Mouse (Mus musculus): ENCODE data around the gene Btbd9.

The Btbd9 gene

GRCm38 (mm10) chr17:30260641-30261306, 315.5 kb downstream of the Btbd9 start:
- no peak for DNase-seq (ENCODE audit: low read depth in 2 of 2, low spot score in 2 of 2)

GRCm38 (mm10) chr17:30259938-30260337, 316.4 kb downstream of the Btbd9 start:
- no peak for DNase-seq (ENCODE audit: low read depth in 2 of 2, low spot score in 2 of 2)

GRCm38 (mm10) chr17:30258480-30258879, 317.8 kb downstream of the Btbd9 start:
- no peak for DNase-seq (ENCODE audit: low read depth in 2 of 2, low spot score in 2 of 2)

- DNase-seq (ENCODE audit: low read depth in 2 of 2, low spot score in 2 of 2), result no peak
Observed at GRCm38 (mm10) chr17:30255928-30256560, 320.2 kb downstream of the Btbd9 start.

GRCm38 (mm10) chr17:30253924-30254323, 322.4 kb downstream of the Btbd9 start:
- DNase-seq (ENCODE audit: low read depth in 2 of 2, low spot score in 2 of 2), result no peak

DNA sequence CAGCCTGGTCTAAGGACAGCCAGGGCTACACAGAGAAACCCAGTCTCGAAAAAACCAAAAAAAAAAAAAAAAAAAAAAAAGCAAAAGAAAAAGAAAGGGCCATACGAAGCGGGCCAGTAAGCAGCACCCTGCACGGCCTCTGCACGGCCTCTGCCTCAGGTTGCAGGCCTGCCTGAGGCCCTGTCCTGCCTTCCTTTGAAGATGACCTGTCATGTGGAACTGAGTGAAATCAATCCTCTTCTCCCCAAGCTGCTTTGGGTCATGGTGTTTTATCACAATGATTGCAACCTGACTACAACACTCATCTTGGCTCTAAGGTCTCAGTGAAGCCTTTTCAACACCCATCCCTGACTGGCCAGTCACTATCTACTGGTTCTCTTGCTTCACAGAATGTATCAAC, 323.3 kb downstream of the Btbd9 start:
- DNase-seq (ENCODE audit: low read depth in 2 of 2, low spot score in 2 of 2), result no peak

DNA sequence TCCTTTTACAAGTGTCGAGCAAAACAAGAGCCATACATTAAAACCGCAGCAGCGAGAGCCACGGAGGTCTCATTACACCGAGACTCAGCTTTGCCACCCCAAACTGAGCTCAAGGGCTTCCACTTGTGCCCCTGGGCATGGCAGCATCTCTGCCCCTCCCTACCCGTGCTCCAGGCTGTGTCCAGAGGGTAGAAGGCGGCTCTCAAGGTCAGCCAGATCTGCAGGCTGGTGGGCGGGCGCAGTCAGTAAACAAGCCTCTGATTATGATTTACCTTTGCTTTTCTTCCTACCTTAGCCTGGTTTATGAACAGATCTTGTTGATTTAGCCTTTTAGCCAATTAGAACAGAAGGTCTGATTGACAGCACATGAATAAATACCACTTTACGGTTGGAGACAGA, 331.0 kb downstream of the Btbd9 start:
- DNase-seq (ENCODE audit: low read depth in 2 of 2, low spot score in 2 of 2), result no peak

GRCm38 (mm10) chr17:30244651-30245307, 331.5 kb downstream of the Btbd9 start:
- no peak for DNase-seq (ENCODE audit: low read depth in 2 of 2, low spot score in 2 of 2)

DNA sequence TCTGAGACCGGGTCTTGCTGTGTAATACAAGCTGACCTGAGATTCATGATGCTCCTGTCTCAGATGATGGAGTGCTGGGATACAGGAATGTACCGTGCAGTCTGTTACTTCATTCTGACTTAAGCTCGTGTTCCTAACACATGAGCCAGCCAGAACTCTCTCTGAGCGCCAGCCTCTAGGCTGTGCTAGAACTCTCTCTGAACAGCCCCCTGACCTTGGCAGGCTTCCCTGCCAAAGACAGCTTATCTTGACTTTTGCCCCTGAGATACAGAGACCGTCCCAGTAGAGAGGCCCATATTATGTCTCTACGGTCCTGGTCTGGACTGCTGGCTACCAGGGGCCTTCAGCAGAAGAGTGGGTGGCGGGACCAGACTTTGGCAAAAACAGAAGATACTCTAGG, 332.7 kb downstream of the Btbd9 start:
- no peak for DNase-seq (ENCODE audit: low read depth in 2 of 2, low spot score in 2 of 2)

- no peak for DNase-seq (ENCODE audit: low read depth in 2 of 2, low spot score in 2 of 2)
Observed at GRCm38 (mm10) chr17:30242647-30243046, 333.6 kb downstream of the Btbd9 start.

DNA sequence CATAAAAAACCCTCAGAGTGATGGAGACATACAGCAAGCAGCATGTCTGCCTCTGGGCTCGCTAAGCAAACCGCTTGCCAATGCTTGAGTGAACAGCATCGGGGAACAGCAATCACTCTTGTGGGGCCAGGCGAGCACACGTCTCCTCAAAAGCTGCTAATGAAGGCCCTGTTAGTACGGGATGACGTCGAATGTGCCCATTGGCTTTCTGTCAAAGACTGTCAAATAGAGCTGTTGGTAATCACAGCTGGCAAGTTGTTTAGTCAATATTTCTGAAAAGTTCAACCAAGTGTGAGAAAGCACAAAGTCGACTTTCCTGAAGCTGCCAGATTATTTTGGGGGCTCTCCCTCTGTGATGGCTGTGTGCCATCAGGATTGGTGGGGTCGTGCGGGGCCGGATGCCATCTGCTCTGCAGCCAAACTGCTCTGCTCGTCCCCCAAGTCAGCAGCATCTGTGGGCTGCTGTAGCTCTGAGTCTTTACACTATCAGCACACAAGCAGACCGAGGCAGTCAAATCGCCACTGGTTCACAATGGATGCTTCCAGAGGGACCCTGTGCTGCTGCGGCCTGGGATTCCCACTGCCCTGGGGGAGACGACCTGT, 334.5 kb downstream of the Btbd9 start:
- no peak for DNase-seq (ENCODE audit: low read depth in 2 of 2, low spot score in 2 of 2)

- no peak for DNase-seq (ENCODE audit: low read depth in 2 of 2, low spot score in 2 of 2)
Observed at GRCm38 (mm10) chr17:30241061-30241460, 335.2 kb downstream of the Btbd9 start.

DNA sequence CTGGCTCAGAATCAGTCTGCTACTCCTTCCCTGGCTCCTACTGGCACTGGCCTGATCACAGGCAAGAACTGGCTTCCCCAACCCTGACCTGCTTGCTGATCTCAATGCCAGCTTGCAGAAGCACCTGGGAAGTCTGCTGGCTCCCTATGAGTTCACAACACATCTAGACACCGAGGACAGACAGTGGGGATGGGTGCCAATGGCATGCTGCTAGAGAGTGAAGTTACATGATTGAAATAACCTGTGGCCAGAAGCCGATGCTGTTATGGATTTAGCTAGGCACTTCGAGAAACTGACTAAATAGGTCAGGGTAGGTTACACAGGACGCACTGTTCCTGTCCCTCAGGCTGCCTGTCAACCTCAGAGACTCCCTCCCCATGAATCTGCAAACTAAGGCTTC, 335.6 kb downstream of the Btbd9 start:
- no peak for DNase-seq (ENCODE audit: low read depth in 2 of 2, low spot score in 2 of 2)

GRCm38 (mm10) chr17:30239458-30239857, 336.8 kb downstream of the Btbd9 start:
- no peak for DNase-seq (ENCODE audit: low read depth in 2 of 2, low spot score in 2 of 2)

- no peak for DNase-seq (ENCODE audit: low read depth in 2 of 2, low spot score in 2 of 2)
Observed at GRCm38 (mm10) chr17:30237600-30237999, 338.7 kb downstream of the Btbd9 start.

- DNase-seq (ENCODE audit: low read depth in 2 of 2, low spot score in 2 of 2), result no peak
Observed at GRCm38 (mm10) chr17:30236611-30237010, 339.7 kb downstream of the Btbd9 start.

- no peak for DNase-seq (ENCODE audit: low read depth in 2 of 2, low spot score in 2 of 2)
Observed at GRCm38 (mm10) chr17:30235380-30235779, 340.9 kb downstream of the Btbd9 start.

DNA sequence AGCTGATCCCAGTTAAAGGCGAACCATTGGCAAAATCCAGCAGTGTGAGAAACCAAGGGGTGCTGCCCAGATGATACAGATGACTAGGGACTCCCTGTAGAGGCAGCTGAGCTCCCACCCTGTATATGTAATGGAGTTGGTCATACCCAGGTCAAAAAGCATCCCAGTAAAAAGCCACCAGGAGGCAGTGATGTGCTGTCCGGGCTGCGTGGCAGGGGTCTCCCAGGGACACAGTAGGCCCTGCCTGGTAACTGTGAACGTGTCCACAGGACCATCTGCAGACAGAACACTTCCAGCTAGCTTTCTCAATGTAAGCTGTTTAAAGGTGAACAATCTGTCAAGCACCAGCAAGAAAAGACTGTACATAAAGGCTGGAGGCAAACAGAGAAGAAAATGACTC, 343.6 kb downstream of the Btbd9 start:
- no peak for DNase-seq (ENCODE audit: low read depth in 2 of 2, low spot score in 2 of 2)

DNA sequence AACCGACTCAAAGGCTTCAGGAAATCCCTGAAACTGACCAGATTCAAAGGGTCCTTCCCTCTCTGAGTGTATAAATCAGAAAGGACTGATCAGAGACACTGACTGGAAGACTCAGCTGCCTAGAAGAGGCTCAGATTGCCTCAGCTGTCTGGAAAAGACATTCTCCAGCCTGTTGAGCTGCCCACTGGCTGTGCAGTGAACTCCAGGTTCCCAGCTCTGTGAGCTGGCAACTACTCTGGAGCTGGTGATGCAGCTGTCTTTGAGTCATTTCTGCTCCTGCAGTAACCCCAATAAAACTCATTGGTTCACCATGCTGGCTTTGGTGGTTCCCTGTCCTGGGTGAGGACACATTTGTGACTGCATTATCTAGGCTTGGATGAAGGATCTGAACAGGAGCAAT, 344.8 kb downstream of the Btbd9 start:
- DNase-seq (ENCODE audit: low read depth in 2 of 2, low spot score in 2 of 2), result no peak

DNA sequence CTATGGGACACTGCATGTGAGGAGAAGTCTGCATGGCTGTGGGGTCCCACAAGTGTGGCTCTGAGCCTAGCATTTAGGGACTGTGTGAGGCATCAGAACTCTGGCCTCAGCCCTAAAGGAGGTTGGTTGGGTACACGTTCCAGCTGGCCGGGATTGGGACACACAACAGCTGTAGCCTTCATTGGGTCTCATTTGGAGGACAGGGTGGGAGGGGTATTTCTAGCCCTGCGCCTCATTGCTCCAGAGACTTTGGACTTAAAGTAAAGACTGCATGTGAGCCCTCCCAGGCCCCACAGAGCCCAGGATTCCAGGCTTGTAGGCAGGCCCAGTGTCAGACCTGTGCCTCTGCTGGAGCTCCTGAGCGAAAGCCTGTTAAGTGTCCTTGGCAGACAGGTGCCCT, 345.9 kb downstream of the Btbd9 start:
- DNase-seq (ENCODE audit: low read depth in 2 of 2, low spot score in 2 of 2), result no peak

- DNase-seq (ENCODE audit: low read depth in 2 of 2, low spot score in 2 of 2), result no peak
Observed at GRCm38 (mm10) chr17:30228439-30229215, 347.7 kb downstream of the Btbd9 start.

Measured in CD8-positive naive resting alpha-beta T cell, adult 2 months (primary cell).